Mouse (Mus musculus) kidney, adult 2 months (tissue): ENCODE measurements at regions not wholly inside any gene's neighbourhood (a gene's known extent, or its start where the extent isn't known, plus 50 kb on each side); places are given as distances from the start of the nearest gene placed in this dataset.

Experiments used
- CTCF ChIP-seq: fragments of 200-500 bp; conservative IDR thresholded peaks from 2 replicates; pipeline ENCODE4 v1.5.1; 2011; ENCODE audit warnings: low read depth, mild to moderate bottlenecking, control low read depth, low read length, moderate library complexity, mixed read lengths; ENCODE audit not compliant: insufficient read depth, insufficient read length
- POLR2A ChIP-seq: fragments of 200-500 bp; IDR thresholded peaks from one replicate; pipeline ENCODE4 v1.6.1; 2011; ENCODE audit warnings: low read depth, low read length, control low read depth

- TF ChIP-seq POLR2A (no peak), CTCF (no peak)
Observed at GRCm38 (mm10) chr2:138659376-138659775, 403.0 kb downstream of the Btbd3 start.
